In genomic region chr1:58618766-58619165, GRCm38 (mm10) we compare ENCODE assay signal across 12 mouse cellular contexts. TPM values are rescaled to one million over a fixed set of nuclear protein-coding genes. Genes with fewer than 3 reads are reported as not detected.
DNase-seq lines count a peak whose midpoint lies in the region; ATAC-seq and TF ChIP-seq lines count a peak whose summit lies in the region.
"Had no signal": no experiment of that assay in that cellular context is flagged by ENCODE, and none has a peak within 500 bp of the region (broad histone marks: within the 10 kb centered on the region; RNA-seq: fewer than 3 reads in every experiment).

No protein-coding gene starts in this region.

- H3K36me3 ChIP-seq in E14TG2a.4 (ENCODE audit: insufficient read depth, low read length) (no peaks in the 10 kb centered on the region), G1E (replicated peaks) (no peaks in the 10 kb centered on the region)
- H3K36me3 ChIP-seq: forebrain, embryonic 15.5 days; neural tube, embryonic 15.5 days had no signal

- H3K4me1 ChIP-seq in E14TG2a.4 (replicated peaks; ENCODE audit: low read depth, low read length) (no peaks in the 10 kb centered on the region), G1E (ENCODE audit: insufficient read depth, low read depth, low read length) (peaks cover 17% of the 10 kb centered on the region)
- H3K4me1 ChIP-seq: forebrain, embryonic 15.5 days; neural tube, embryonic 15.5 days had no signal

- no peak for ATAC-seq in G1E (ENCODE audit: extremely low read depth, insufficient number of reproducible peaks, low FRiP score, poor library complexity, severe bottlenecking)
- ATAC-seq: forebrain, embryonic 15.5 days; hindbrain, postnatal 0 days had no signal

- no peak for DNase-seq in layer of hippocampus, adult 2 months (ENCODE audit: low spot score in 2 of 2)
- DNase-seq in layer of hippocampus, adult 8-10 months (ENCODE audit: low spot score in 2 of 2): no peak
- DNase-seq in G1E (ENCODE audit: low spot score) (no peak), MN1 (ENCODE audit: low spot score) (no peak)
- peak; percentile 14 for DNase-seq in induced T-regulatory cell, adult 2 months (ENCODE audit: low read depth)
- no peak for DNase-seq in lung, adult 18-20 months
- DNase-seq: adrenal gland, adult 2 months; right cerebral cortex, adult 18-20 months had no signal

- peak; percentile 52 for TF ChIP-seq CTCF in layer of hippocampus, adult 2 months (conservative IDR thresholded peaks at IDR 0.05)
- TF ChIP-seq CTCF in E14TG2a.4 (conservative IDR thresholded peaks at IDR 0.05; ENCODE audit: low read length) (peak; percentile 56), G1E (IDR thresholded peaks at IDR 0.05; ENCODE audit: low read depth, low read length) (0 out of 2 replicates have a peak, but pooled peaks have one; percentile 16)

- no peaks in the 10 kb centered on the region for H3K27me3 ChIP-seq in E14TG2a.4 (ENCODE audit: insufficient read depth, low read length)
- H3K27me3 ChIP-seq in G1E (ENCODE audit: insufficient read depth, low read length): peaks cover 15% of the 10 kb centered on the region
- H3K27me3 ChIP-seq: forebrain, embryonic 15.5 days; neural tube, embryonic 15.5 days had no signal

- H3K9me3 ChIP-seq in E14TG2a.4 (ENCODE audit: low read length) (no peaks in the 10 kb centered on the region), G1E (replicated peaks) (peaks cover 3% of the 10 kb centered on the region; the same call in 1 of the 2 replicates)
- H3K9me3 ChIP-seq: forebrain, embryonic 15.5 days; neural tube, embryonic 15.5 days had no signal

- H3K4me3 ChIP-seq in layer of hippocampus, adult 2 months: no peak overlapping the region
- no peak overlapping the region for H3K4me3 ChIP-seq in E14TG2a.4 (replicated peaks; ENCODE audit: low read length)
- H3K4me3 ChIP-seq in G1E (ENCODE audit: low read depth, low read length): no peak overlapping the region
- H3K4me3 ChIP-seq: forebrain, embryonic 15.5 days; neural tube, embryonic 15.5 days had no signal

- peak overlapping the region; percentile 62 for H3K27ac ChIP-seq in layer of hippocampus, adult 2 months
- H3K27ac ChIP-seq: forebrain, embryonic 15.5 days; hindbrain, postnatal 0 days; neural tube, embryonic 15.5 days had no signal

RNA-seq across cellular contexts. Expression of gene Ndufb3, which starts 32.6 kb away (rescaled TPM):
- total RNA-seq in layer of hippocampus, adult 2 months (2021): 100 to 1,000 TPM; 109 to 111 TPM
- total RNA-seq in layer of hippocampus, adult 8-10 months (2022): 100 to 1,000 TPM; 104 to 121 (median 107) TPM
- total RNA-seq in G1E (2014; fragmentation: Nextera tagmentation): 34.5 and 57.8 TPM in 2 replicates
- 168 and 172 TPM in 2 replicates for total RNA-seq in G1E (2017)
- 5.8 and 7.5 TPM in 2 replicates for polyA plus RNA-seq in G1E (2012)

RNA-seq across cellular contexts. Expression of gene Fam126b, which starts 32.6 kb away (rescaled TPM):
- total RNA-seq in layer of hippocampus, adult 2 months (2021): 100 to 1,000 TPM; 120 to 124 TPM
- total RNA-seq in layer of hippocampus, adult 8-10 months (2022): 100 to 1,000 TPM in 3 of 4 experiments, 10 to 100 TPM in 1; 96.6 to 156 (median 127) TPM
- total RNA-seq in G1E (2014; fragmentation: Nextera tagmentation) (28.3 and 34.5 TPM in 2 replicates), G1E (2017) (32.9 and 35.0 TPM in 2 replicates)
- polyA plus RNA-seq in G1E (2012): 7.1 and 10.3 TPM in 2 replicates
